Mouse (Mus musculus): ENCODE measurements around the gene Aplp2. TPM values are rescaled to one million over a fixed set of nuclear protein-coding genes. Genes with fewer than 3 reads are reported as not detected.
A peak's percentile ranks its signal among the peaks of the same experiment; 100 is the strongest.

The Aplp2 gene
- polyA plus RNA-seq, 1 experiment from 2014 or later = 385 TPM

DNA sequence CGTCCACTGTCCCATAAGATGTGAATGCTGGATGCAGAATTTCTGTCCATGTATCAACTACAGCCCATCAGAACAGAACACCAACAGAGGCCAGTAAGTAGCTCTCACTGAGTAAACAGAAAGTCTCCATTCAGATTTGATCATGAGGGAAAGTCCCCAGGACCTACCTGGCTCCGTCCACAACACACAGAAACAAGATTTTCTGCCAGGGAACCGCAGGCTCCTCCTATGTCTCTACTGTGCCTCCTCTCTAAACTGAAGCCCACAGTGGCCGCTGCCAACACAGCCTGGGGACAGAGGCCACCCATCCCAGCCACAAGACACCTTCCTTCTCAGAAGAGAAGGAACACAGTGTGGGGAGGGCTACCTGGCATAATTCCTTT is 91.1 kb downstream of the Aplp2 start:
- Histone ChIP-seq H3K4me2 (ENCODE audit: low read length) (peak overlapping the region; percentile 26), H3K36me3 (ENCODE audit: control insufficient read depth, insufficient read depth, low read length) (no peaks in the 10 kb centered on the region), H3K4me1 (ENCODE audit: control insufficient read depth in 2 of 2, insufficient read depth in 2 of 2, low read length in 2 of 2) (peaks cover 18 to 23% of the 10 kb centered on the region in 2 experiments), H3K27me3 (ENCODE audit: control insufficient read depth, insufficient read depth, low read length) (no peaks in the 10 kb centered on the region), H3K27ac (replicated peaks in 1 of 2; ENCODE audit: control insufficient read depth in 1 of 2, insufficient read depth in 1 of 2, low read depth in 2 of 2, low read length in 2 of 2) (no peak overlapping the region), H3K9me3 (ENCODE audit: control insufficient read depth, low read length) (no peaks in the 10 kb centered on the region), H3K4me3 (ENCODE audit: control insufficient read depth in 1 of 2, insufficient read depth in 1 of 2, low read depth in 1 of 2, low read length in 2 of 2) (no peak overlapping the region), H3K9ac (ENCODE audit: low read length) (no peak overlapping the region)
- ATAC-seq (ENCODE audit: insufficient number of reproducible peaks, insufficient read depth, low FRiP score, low read depth) = no peak
- whole genome bisulfite sequencing = 61% methylated on average over 4 of the region's 4 CpGs

DNA sequence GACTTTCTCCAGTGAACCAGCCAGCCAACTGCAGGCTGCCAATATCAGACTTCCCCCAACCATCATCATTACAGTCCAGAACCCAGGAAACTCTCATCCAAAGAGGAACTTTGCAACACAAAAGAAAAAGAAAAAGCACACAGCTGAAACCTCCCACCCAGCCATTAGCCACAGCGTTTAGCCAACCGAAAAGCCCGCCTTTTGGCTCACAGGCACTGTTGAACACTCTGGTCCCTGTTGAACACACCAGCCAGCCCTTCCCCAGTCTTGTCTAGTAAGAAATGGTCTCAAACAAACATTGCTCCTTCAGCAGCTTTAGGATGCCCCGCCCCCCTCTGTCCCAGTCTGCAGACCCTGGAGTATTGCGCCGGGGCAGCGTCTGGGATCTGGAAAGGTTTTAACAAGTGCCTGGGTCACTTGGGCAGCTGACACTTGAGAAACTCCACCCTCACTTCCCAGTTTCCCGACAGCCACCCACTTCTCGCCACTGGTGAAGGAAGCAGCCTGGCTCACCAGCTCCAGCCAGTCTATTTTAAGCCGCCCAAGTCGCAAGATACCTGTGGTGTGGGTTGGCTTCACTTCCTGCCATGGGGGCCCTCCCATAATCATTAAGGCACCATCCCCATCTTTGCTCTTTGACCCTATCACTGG is 91.6 kb downstream of the Aplp2 start:
- H3K4me3 ChIP-seq (ENCODE audit: control insufficient read depth in 1 of 2, insufficient read depth in 1 of 2, low read depth in 1 of 2, low read length in 2 of 2) = no peak overlapping the region
- H3K36me3 ChIP-seq (ENCODE audit: control insufficient read depth, insufficient read depth, low read length) = no peaks in the 10 kb centered on the region
- no peak overlapping the region for H3K9ac ChIP-seq (ENCODE audit: low read length)
- H3K4me1 ChIP-seq (ENCODE audit: control insufficient read depth in 2 of 2, insufficient read depth in 2 of 2, low read length in 2 of 2) = peaks cover 18 to 23% of the 10 kb centered on the region in 2 experiments
- no peak for ATAC-seq (ENCODE audit: insufficient number of reproducible peaks, insufficient read depth, low FRiP score, low read depth)
- no peaks in the 10 kb centered on the region for H3K27me3 ChIP-seq (ENCODE audit: control insufficient read depth, insufficient read depth, low read length)
- 0 out of 4 replicates have a peak overlapping the region, but pooled peaks of 1 of the 2 experiments have one; percentile 18 for H3K27ac ChIP-seq (replicated peaks in 1 of 2; ENCODE audit: control insufficient read depth in 1 of 2, insufficient read depth in 1 of 2, low read depth in 2 of 2, low read length in 2 of 2)
- H3K9me3 ChIP-seq (ENCODE audit: control insufficient read depth, low read length) = no peaks in the 10 kb centered on the region
- 39% methylated on average over 11 of the region's 11 CpGs for WGBS
- peak overlapping the region; percentile 26 for H3K4me2 ChIP-seq (ENCODE audit: low read length)

DNA sequence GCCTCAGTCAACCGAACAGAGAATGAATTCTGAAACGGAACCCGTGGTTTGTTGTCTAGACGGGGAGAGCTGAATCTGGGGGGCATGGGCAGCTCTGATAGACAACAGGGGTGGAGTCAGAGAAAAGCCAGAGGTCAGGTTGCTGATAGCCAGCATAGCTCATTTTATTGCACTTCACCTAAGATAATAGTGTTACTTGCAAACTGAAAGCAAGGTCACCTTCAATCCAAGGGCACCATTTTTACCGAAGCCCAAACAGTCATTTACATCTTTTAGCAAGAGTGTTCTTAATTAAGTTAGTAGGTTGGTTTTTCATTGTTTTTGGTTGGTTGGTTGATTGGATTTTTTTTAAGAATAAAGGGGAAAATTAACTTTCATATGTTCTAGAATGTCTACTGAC is 92.2 kb downstream of the Aplp2 start:
- peaks cover 18 to 23% of the 10 kb centered on the region in 2 experiments for H3K4me1 ChIP-seq (ENCODE audit: control insufficient read depth in 2 of 2, insufficient read depth in 2 of 2, low read length in 2 of 2)
- WGBS = 53% methylated on average over 5 of the region's 5 CpGs
- H3K4me2 ChIP-seq (ENCODE audit: low read length) = no peak overlapping the region
- no peak overlapping the region for H3K9ac ChIP-seq (ENCODE audit: low read length)
- no peak for ATAC-seq (ENCODE audit: insufficient number of reproducible peaks, insufficient read depth, low FRiP score, low read depth)
- no peaks in the 10 kb centered on the region for H3K9me3 ChIP-seq (ENCODE audit: control insufficient read depth, low read length)
- no peak overlapping the region for H3K4me3 ChIP-seq (ENCODE audit: control insufficient read depth in 1 of 2, insufficient read depth in 1 of 2, low read depth in 1 of 2, low read length in 2 of 2)
- no peaks in the 10 kb centered on the region for H3K27me3 ChIP-seq (ENCODE audit: control insufficient read depth, insufficient read depth, low read length)
- no peaks in the 10 kb centered on the region for H3K36me3 ChIP-seq (ENCODE audit: control insufficient read depth, insufficient read depth, low read length)
- H3K27ac ChIP-seq (replicated peaks in 1 of 2; ENCODE audit: control insufficient read depth in 1 of 2, insufficient read depth in 1 of 2, low read depth in 2 of 2, low read length in 2 of 2) = no peak overlapping the region; a peak in 1 of 4 replicates

DNA sequence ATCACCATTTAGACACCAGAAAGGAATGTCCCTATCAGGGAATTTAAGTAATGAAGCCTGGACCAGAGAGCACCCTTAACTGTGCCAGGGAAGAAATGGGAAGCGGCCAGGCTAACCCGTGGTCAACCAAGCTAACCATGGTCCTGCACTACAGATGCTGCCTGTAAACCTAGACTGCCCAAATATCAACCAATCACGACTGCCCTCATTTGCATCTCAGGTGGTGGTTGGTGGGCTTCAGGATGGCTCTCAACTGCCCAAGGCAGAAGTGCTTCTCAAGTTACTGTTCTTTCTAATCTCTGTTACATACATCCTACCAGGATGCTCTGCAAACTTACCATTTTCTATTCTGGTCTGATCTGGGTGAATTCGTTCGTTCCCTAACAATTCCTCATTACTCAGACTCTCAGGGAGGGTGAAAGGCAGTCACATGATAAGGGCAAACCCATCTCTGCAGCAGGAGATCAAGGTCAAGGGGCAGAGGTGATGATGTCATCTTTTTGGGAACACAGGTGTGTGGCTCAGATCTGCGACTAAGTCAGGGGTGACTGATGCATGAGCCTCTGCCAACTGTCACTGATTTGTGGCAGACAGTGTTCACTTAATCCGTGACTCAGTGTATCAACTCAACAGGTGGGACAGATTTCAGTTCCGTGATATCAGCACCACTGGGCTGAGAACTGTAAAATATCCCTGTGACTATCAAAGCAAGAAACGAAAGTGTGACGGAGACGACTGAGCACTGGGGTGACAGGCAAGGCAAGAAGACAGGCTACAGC is 92.9 kb downstream of the Aplp2 start:
- H3K36me3 ChIP-seq (ENCODE audit: control insufficient read depth, insufficient read depth, low read length) = no peaks in the 10 kb centered on the region
- no peak overlapping the region; a peak in 1 of 4 replicates for H3K27ac ChIP-seq (replicated peaks in 1 of 2; ENCODE audit: control insufficient read depth in 1 of 2, insufficient read depth in 1 of 2, low read depth in 2 of 2, low read length in 2 of 2)
- no peak overlapping the region for H3K9ac ChIP-seq (ENCODE audit: low read length)
- H3K4me1 ChIP-seq (ENCODE audit: control insufficient read depth in 2 of 2, insufficient read depth in 2 of 2, low read length in 2 of 2) = peaks cover 18 to 23% of the 10 kb centered on the region in 2 experiments
- peak; percentile 77 for ATAC-seq (ENCODE audit: insufficient number of reproducible peaks, insufficient read depth, low FRiP score, low read depth)
- no peaks in the 10 kb centered on the region for H3K27me3 ChIP-seq (ENCODE audit: control insufficient read depth, insufficient read depth, low read length)
- H3K4me3 ChIP-seq (ENCODE audit: control insufficient read depth in 1 of 2, insufficient read depth in 1 of 2, low read depth in 1 of 2, low read length in 2 of 2) = no peak overlapping the region
- no peaks in the 10 kb centered on the region for H3K9me3 ChIP-seq (ENCODE audit: control insufficient read depth, low read length)
- WGBS = 30% methylated on average over 11 of the region's 11 CpGs
- no peak overlapping the region for H3K4me2 ChIP-seq (ENCODE audit: low read length)

GRCm38 (mm10) chr9:31117488-31117887 is 94.1 kb downstream of the Aplp2 start:
- Histone ChIP-seq H3K9ac (ENCODE audit: low read length) (no peak overlapping the region), H3K4me3 (ENCODE audit: control insufficient read depth in 1 of 2, insufficient read depth in 1 of 2, low read depth in 1 of 2, low read length in 2 of 2) (no peak overlapping the region), H3K4me1 (ENCODE audit: control insufficient read depth in 2 of 2, insufficient read depth in 2 of 2, low read length in 2 of 2) (peaks cover 18 to 23% of the 10 kb centered on the region in 2 experiments), H3K27me3 (ENCODE audit: control insufficient read depth, insufficient read depth, low read length) (no peaks in the 10 kb centered on the region), H3K9me3 (ENCODE audit: control insufficient read depth, low read length) (no peaks in the 10 kb centered on the region), H3K36me3 (ENCODE audit: control insufficient read depth, insufficient read depth, low read length) (no peaks in the 10 kb centered on the region), H3K27ac (replicated peaks in 1 of 2; ENCODE audit: control insufficient read depth in 1 of 2, insufficient read depth in 1 of 2, low read depth in 2 of 2, low read length in 2 of 2) (no peak overlapping the region), H3K4me2 (ENCODE audit: low read length) (no peak overlapping the region)
- no peak for ATAC-seq (ENCODE audit: insufficient number of reproducible peaks, insufficient read depth, low FRiP score, low read depth)
- WGBS = 87% methylated on average over 6 of the region's 6 CpGs

GRCm38 (mm10) chr9:31117088-31117487 is 94.5 kb downstream of the Aplp2 start:
- Histone ChIP-seq H3K9me3 (ENCODE audit: control insufficient read depth, low read length) (no peaks in the 10 kb centered on the region), H3K36me3 (ENCODE audit: control insufficient read depth, insufficient read depth, low read length) (no peaks in the 10 kb centered on the region), H3K27ac (replicated peaks in 1 of 2; ENCODE audit: control insufficient read depth in 1 of 2, insufficient read depth in 1 of 2, low read depth in 2 of 2, low read length in 2 of 2) (no peak overlapping the region), H3K9ac (ENCODE audit: low read length) (no peak overlapping the region), H3K4me1 (ENCODE audit: control insufficient read depth in 2 of 2, insufficient read depth in 2 of 2, low read length in 2 of 2) (peaks cover 18 to 23% of the 10 kb centered on the region in 2 experiments), H3K4me3 (ENCODE audit: control insufficient read depth in 1 of 2, insufficient read depth in 1 of 2, low read depth in 1 of 2, low read length in 2 of 2) (no peak overlapping the region), H3K4me2 (ENCODE audit: low read length) (no peak overlapping the region), H3K27me3 (ENCODE audit: control insufficient read depth, insufficient read depth, low read length) (no peaks in the 10 kb centered on the region)
- no peak for ATAC-seq (ENCODE audit: insufficient number of reproducible peaks, insufficient read depth, low FRiP score, low read depth)
- 86% methylated on average over 11 of the region's 11 CpGs for WGBS

GRCm38 (mm10) chr9:31115586-31115985 is 96.0 kb downstream of the Aplp2 start:
- H3K9me3 ChIP-seq (ENCODE audit: control insufficient read depth, low read length) = no peaks in the 10 kb centered on the region
- H3K27ac ChIP-seq (replicated peaks in 1 of 2; ENCODE audit: control insufficient read depth in 1 of 2, insufficient read depth in 1 of 2, low read depth in 2 of 2, low read length in 2 of 2) = no peak overlapping the region
- no peak overlapping the region for H3K4me3 ChIP-seq (ENCODE audit: control insufficient read depth in 1 of 2, insufficient read depth in 1 of 2, low read depth in 1 of 2, low read length in 2 of 2)
- no peaks in the 10 kb centered on the region for H3K27me3 ChIP-seq (ENCODE audit: control insufficient read depth, insufficient read depth, low read length)
- ATAC-seq (ENCODE audit: insufficient number of reproducible peaks, insufficient read depth, low FRiP score, low read depth) = no peak
- no peak overlapping the region for H3K4me2 ChIP-seq (ENCODE audit: low read length)
- H3K9ac ChIP-seq (ENCODE audit: low read length) = no peak overlapping the region
- peaks cover 15 to 18% of the 10 kb centered on the region in 2 experiments for H3K4me1 ChIP-seq (ENCODE audit: control insufficient read depth in 2 of 2, insufficient read depth in 2 of 2, low read length in 2 of 2)
- no peaks in the 10 kb centered on the region for H3K36me3 ChIP-seq (ENCODE audit: control insufficient read depth, insufficient read depth, low read length)

All from heart, embryonic 14.5 days (tissue).